Mouse (Mus musculus): ENCODE results near the gene Eif2b5. TPM values are rescaled to one million over a fixed set of nuclear protein-coding genes. Genes with fewer than 3 reads are reported as not detected.

The Eif2b5 gene
- polyA plus RNA-seq, 1 experiment from 2014 or later, result 101 TPM

DNA sequence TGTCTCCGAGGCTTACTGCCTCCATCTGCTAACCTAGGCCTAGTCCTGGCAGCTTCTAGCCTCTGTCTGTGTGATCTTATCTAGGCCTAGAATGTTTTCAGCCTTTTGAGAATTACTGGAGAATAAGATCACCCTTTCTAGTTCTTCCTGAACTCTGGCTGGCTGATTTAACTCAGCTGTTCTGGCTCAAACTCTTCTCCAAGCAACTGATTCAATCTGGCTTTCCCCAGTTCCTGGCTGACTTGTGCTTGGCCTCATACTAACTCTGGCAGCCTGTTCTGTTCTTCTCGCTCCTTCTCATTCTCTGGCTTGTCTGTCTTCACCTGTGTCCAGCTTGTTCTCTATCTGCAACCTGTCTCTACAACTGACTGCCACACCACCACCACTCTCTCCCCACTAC is 7.3 kb upstream of the Eif2b5 start:
- H3K36me3 ChIP-seq (ENCODE audit: poor library complexity, severe bottlenecking), result no peaks in the 10 kb centered on the region
- H3K4me2 ChIP-seq, result no peak overlapping the region
- no peaks in the 10 kb centered on the region for H3K9me3 ChIP-seq (replicated peaks)
- no peak overlapping the region for H3K9ac ChIP-seq
- no peak for ATAC-seq
- H3K4me1 ChIP-seq, result no peaks in the 10 kb centered on the region
- peaks cover 4% of the 10 kb centered on the region; the same call in 1 of the 2 replicates for H3K27me3 ChIP-seq
- WGBS, result 79% methylated on average over 2 of the region's 2 CpGs
- H3K27ac ChIP-seq, result no peak overlapping the region
- H3K4me3 ChIP-seq, result no peak overlapping the region

DNA sequence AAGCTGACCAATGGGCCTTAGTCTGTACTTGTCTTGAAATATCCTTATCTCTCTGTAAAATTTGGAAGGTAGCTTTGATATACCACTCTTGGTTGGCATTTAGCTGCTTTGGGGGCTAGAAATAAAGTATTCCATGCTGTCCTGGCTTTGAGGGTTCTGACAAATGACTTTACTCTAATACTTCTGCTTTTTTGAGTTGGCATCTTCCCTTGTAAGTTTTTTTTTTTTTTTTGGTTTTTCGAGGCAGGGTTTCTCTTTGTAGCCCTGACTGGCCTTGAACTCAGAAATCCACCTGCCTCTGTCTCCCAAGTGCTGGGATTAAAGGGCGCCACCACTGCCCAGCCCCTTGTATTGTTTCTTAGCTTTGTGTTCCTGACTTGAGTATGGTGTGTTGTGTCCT is 5.2 kb upstream of the Eif2b5 start:
- ATAC-seq, result no peak
- Histone ChIP-seq H3K4me2 (no peak overlapping the region), H3K27ac (no peak overlapping the region), H3K27me3 (peaks cover 17% of the 10 kb centered on the region), H3K9ac (no peak overlapping the region), H3K9me3 (replicated peaks) (no peaks in the 10 kb centered on the region), H3K4me1 (peaks cover 10% of the 10 kb centered on the region; the same call in 1 of the 2 replicates), H3K36me3 (ENCODE audit: poor library complexity, severe bottlenecking) (no peaks in the 10 kb centered on the region), H3K4me3 (no peak overlapping the region)
- WGBS, result 80% methylated on average over 2 of the region's 2 CpGs

DNA sequence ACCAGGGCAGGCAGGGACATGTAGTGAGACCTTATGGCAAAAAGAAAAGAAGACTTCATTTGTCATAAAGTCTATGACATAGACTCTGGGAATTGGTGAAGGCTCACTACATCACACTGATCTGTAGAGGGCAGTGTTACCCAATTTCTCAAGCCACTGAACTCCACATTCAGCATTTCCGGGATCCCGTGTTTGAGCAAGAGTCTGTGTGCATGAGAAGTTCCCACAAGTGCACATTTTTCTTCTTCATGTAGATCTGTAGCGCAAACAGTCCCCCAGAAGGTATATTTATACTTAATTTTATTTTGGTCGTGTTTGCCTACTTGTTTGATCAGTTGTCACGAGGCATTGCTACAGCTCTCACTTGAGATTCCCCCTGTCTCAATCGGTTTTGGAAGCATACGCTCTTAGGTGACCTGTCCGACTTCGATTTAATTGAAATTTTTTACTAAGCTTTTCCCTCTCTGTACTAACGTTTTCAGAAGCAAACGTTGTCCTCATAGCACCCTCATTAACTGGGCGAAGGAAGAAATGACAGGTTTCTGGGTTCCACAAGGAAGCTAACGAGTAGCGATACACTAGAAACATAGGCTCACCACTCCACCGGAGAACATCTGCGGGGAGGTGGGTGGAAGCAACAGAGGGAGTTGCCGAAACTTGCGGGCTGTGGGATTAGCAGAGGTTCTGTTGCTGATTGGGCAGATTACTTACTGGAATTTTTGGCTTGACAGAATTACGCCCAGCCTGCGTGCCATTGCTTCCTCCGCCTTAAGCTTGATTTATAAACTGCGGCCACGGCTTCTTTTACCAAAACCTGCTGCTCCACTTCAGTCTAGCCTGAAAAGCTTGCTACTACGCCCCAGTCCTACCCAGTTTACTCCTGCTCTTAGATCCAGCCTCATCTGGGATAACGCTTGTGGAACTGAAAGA is 1.7 kb upstream of the Eif2b5 start:
- peaks cover 17% of the 10 kb centered on the region for H3K27me3 ChIP-seq
- H3K36me3 ChIP-seq (ENCODE audit: poor library complexity, severe bottlenecking), result peaks cover 10% of the 10 kb centered on the region
- no peak overlapping the region for H3K27ac ChIP-seq
- peaks cover 22% of the 10 kb centered on the region for H3K4me1 ChIP-seq
- H3K9ac ChIP-seq, result peak overlapping the region; percentile 50; the same call in 1 of the 2 replicates
- H3K4me2 ChIP-seq, result peak overlapping the region; percentile 55
- ATAC-seq, result peak; percentile 48
- WGBS, result 22% methylated on average over 25 of the region's 25 CpGs
- peak overlapping the region; percentile 27 for H3K4me3 ChIP-seq
- no peaks in the 10 kb centered on the region for H3K9me3 ChIP-seq (replicated peaks)

DNA sequence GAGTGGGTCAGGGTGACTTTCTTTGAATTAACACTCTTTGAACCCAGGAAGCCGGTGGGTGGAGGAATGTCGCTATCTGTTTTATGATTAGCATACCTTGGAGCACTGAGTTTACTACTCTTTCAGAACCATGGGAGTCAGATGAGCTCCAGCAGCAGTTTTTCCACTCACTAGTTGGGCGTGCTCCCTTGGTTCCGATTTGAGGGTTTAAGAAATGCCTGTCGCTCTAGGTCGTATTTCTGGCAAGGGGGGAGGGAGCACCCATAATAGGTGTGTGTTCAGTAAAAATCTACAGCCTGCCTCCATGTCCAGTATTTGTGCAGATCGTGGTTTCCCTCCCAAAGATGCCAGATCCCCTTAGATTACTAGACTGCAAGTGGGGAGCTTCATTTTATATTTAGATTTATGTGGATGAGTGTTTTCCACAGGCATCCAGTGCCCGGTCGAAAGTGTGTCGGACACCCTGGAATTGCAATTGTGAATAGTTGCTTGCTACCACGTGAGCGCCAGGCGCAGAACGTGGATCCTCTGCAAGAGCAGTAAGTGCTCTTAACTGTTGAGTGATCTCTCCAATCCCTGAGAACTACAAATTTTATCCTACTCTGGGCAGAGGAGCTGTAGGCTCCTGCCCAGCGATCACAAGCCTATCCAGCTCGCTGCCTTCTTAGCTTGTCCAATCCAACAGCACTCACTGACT is 489 bp upstream of the Eif2b5 start:
- WGBS, result 12% methylated on average over 16 of the region's 16 CpGs
- no peak overlapping the region for H3K27ac ChIP-seq
- no peak for ATAC-seq
- H3K9ac ChIP-seq, result peak overlapping the region; percentile 91
- peak overlapping the region; percentile 86 for H3K4me3 ChIP-seq
- peaks cover 17% of the 10 kb centered on the region for H3K27me3 ChIP-seq
- H3K4me1 ChIP-seq, result peaks cover 22% of the 10 kb centered on the region
- no peaks in the 10 kb centered on the region for H3K9me3 ChIP-seq (replicated peaks)
- peaks cover 22% of the 10 kb centered on the region for H3K36me3 ChIP-seq (ENCODE audit: poor library complexity, severe bottlenecking)
- peak overlapping the region; percentile 79 for H3K4me2 ChIP-seq

DNA sequence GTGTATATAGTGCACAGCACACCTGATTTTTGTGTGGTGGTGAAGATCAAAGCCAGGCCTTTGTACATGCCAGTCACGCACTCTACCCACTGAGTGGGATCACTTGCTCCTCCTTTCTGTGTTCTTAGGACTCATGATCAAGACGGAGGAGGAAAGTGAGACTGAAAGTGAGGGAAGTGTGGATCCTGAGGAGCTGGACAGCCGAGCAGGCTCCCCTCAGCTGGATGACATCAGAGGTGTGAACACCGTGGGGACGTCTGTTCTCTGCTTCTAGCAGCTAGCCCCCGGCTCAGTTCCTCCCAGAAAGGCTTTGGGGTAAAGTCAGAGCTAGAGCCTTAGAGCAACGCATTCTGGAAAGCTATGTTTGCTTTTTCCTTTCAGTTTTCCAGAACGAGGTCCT is 7.4 kb downstream of the Eif2b5 start:
- Histone ChIP-seq H3K9ac (no peak overlapping the region), H3K4me2 (no peak overlapping the region), H3K27me3 (no peaks in the 10 kb centered on the region), H3K4me1 (no peaks in the 10 kb centered on the region), H3K9me3 (replicated peaks) (no peaks in the 10 kb centered on the region), H3K36me3 (ENCODE audit: poor library complexity, severe bottlenecking) (peaks cover 99% of the 10 kb centered on the region), H3K27ac (no peak overlapping the region), H3K4me3 (no peak overlapping the region)
- no peak for ATAC-seq
- 92% methylated on average over 8 of the region's 8 CpGs for WGBS

DNA sequence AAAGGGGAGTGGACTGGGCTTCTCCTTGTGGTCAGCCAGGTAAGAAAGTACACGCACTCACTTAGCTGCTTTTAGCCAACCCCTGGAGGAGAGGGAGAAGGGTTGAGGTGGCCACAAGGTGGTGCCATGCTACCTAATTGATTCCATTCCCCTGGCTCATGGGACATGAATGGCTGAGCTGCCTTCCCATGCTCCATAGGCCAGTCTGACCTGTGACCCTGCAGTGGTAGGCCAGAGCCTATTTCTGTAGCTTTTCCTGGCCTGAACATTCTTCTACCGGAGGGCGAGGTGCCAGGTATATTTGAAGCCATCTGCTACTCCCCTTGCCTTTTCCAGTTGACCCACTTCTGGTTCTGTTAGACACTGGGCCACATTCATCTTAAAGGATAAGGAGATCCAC is 10.7 kb downstream of the Eif2b5 start:
- Histone ChIP-seq H3K9ac (no peak overlapping the region), H3K4me1 (no peaks in the 10 kb centered on the region), H3K27ac (no peak overlapping the region), H3K27me3 (no peaks in the 10 kb centered on the region), H3K4me2 (no peak overlapping the region), H3K4me3 (no peak overlapping the region), H3K36me3 (ENCODE audit: poor library complexity, severe bottlenecking) (peaks cover 75% of the 10 kb centered on the region), H3K9me3 (replicated peaks) (no peaks in the 10 kb centered on the region)
- WGBS, result 87% methylated on average over 3 of the region's 3 CpGs
- peak; percentile 65; the same call in 1 of the 2 replicates for ATAC-seq

DNA sequence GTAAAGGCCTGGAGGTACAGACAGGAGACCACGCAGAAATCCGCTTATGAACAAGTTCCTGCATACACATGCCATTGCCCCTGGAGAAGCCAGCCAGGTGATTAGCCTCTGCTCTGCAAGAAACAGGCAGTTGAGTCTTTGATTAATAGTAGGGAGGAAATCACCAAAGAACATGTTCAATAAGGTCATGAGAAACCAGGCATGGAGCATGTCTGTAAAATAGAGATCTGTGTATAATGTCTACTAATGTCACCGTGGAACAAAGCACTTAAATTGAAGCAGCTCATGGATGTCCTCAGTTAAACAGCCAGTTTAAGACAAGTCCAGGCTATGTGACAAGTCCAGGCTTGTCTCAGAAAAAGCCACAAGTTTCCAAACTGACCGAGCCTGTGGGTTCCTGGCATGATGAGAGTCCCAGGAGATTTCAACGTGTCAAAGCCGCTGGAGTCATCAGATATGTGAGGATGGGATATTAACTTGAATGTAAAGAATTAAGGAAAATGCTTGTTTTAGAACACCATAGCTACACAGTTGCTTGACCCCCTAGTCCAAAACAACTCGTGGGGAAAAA is 12.7 kb downstream of the Eif2b5 start:
- WGBS, result 91% methylated on average over 7 of the region's 7 CpGs
- no peak for ATAC-seq
- H3K9me3 ChIP-seq (replicated peaks), result no peaks in the 10 kb centered on the region
- 0 out of 2 replicates have a peak, but pooled peaks cover 4% of the 10 kb centered on the region for H3K4me1 ChIP-seq
- no peak overlapping the region for H3K27ac ChIP-seq
- H3K4me3 ChIP-seq, result no peak overlapping the region
- H3K4me2 ChIP-seq, result no peak overlapping the region
- H3K36me3 ChIP-seq (ENCODE audit: poor library complexity, severe bottlenecking), result peaks cover 55% of the 10 kb centered on the region
- no peak overlapping the region for H3K9ac ChIP-seq
- no peaks in the 10 kb centered on the region for H3K27me3 ChIP-seq

DNA sequence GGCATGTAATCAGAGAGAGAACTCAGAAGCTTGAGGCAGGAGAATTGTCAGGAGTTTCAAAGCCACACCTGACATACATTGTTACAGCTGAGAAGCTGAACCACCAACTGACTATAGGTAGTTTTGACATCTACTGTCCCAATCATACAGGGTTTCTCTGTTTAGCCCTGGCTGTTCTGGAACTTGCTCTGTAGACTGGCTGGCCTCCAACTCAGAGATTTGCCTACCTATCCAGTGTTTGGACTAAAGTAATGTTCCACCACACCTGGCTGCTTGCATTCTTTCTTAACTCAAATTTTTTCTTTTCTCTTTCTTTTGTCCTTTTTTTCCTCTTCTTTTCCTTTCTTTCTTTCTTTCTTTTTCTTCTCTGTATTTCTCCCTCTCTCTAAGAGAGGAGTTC is 17.4 kb downstream of the Eif2b5 start:
- Histone ChIP-seq H3K9ac (peak overlapping the region; percentile 98), H3K4me3 (peak overlapping the region; percentile 91), H3K27me3 (no peaks in the 10 kb centered on the region), H3K36me3 (ENCODE audit: poor library complexity, severe bottlenecking) (peaks cover 18% of the 10 kb centered on the region), H3K4me2 (peak overlapping the region; percentile 91), H3K27ac (peak overlapping the region; percentile 92; the same call in 1 of the 2 replicates), H3K9me3 (replicated peaks) (no peaks in the 10 kb centered on the region), H3K4me1 (peaks cover 36% of the 10 kb centered on the region)
- no peak for ATAC-seq

DNA sequence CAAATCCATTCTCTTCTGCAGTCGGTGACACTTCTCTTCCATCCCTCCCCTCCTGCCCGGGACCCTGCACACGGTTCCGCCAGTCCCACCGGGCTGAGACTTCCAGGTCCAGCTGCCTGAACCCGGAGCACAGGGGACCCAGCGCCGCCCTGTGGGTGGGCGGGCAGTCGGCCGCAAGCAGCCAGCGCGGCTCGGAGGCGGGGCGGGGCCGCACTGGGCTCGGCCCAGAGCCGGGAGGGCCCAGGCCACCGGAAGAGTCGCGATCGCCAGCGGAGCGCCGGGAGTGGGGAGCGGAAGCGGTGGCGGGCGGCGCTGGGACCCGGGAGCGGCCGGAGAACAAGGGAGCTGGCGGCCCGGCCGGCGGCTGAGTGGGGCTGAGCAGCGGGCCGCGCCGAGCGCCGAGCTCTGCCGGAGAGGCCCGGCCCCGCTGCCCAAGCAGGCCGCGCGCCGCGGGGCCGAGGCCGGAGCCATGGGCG is 18.1 kb downstream of the Eif2b5 start, which contains the start of gene Dvl3:
Gene Dvl3, plus strand, starts transcription at position 257 of the 476 bp plus-strand sequence.
- Histone ChIP-seq H3K4me2 (peak within 1 kb of the TSS; percentile 91), H3K27me3 (no peaks in the 10 kb centered on the region), H3K9me3 (replicated peaks) (no peaks in the 10 kb centered on the region), H3K4me3 (peak within 1 kb of the TSS; percentile 91), H3K36me3 (ENCODE audit: poor library complexity, severe bottlenecking) (peaks cover 18% of the 10 kb centered on the region), H3K27ac (peak within 1 kb of the TSS; percentile 92), H3K4me1 (peaks cover 37% of the 10 kb centered on the region), H3K9ac (peak within 1 kb of the TSS; percentile 98)
- under 1% methylated on average over 44 of the region's 55 CpGs for WGBS
- peak; percentile 97 for ATAC-seq

DNA sequence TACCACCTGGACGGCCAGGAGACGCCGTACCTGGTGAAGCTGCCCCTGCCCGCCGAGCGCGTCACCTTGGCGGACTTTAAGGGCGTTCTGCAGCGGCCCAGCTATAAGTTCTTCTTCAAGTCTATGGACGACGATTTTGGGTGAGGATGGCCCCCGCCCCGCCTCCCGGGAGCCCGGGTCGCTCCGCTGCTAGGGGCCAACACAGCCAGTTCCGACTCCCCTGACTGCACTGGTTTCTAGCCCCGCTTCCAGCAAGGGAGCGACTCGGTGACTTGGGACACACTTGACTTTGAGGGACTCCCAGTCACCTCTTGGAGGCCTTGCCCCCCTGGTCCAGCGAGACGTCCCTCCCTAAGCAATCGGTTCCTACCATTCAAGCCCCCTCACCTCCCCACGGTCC is 18.6 kb downstream of the Eif2b5 start:
- Histone ChIP-seq H3K36me3 (ENCODE audit: poor library complexity, severe bottlenecking) (peaks cover 22% of the 10 kb centered on the region), H3K27ac (peak overlapping the region; percentile 92), H3K4me2 (peak overlapping the region; percentile 91), H3K9me3 (replicated peaks) (no peaks in the 10 kb centered on the region), H3K4me3 (peak overlapping the region; percentile 91), H3K9ac (peak overlapping the region; percentile 98), H3K4me1 (peaks cover 37% of the 10 kb centered on the region), H3K27me3 (no peaks in the 10 kb centered on the region)
- under 1% methylated on average over 26 of the region's 26 CpGs for WGBS
- peak; percentile 31; the same call in 1 of the 2 replicates for ATAC-seq

DNA sequence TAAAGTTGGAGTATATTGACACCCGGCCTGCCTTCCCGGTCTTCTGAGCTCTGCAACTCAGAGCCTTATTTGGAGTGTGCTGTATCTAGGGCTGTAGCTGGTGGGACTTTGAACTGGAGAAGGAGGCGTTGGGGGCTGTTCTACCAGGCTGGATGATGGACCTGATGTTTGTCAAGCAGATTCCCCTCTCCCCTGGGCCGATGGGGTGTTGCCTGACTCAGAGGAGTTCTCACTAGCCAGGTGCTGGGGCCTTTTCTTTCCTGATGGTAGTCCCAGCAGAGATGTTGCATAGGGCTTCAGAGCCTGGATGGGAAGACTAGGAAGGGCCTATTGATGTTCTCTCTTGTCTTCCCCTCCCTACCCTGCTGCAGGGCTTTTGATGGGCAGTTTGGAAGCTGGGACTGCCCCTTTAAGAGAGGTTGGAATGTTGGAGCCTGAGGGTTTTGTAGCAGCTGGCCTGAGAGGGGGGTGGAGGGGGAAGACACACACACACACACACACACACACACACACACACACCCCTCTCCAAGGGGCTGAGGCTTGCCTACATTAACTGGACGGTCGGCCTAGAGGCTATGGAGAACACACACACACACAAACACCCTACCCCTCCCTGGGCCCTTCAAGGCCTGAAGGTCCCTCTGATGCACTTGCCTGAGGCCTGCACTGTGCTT is 19.2 kb downstream of the Eif2b5 start:
- Histone ChIP-seq H3K4me3 (peak overlapping the region; percentile 91), H3K27me3 (no peaks in the 10 kb centered on the region), H3K27ac (peak overlapping the region; percentile 92), H3K9me3 (replicated peaks) (no peaks in the 10 kb centered on the region), H3K36me3 (ENCODE audit: poor library complexity, severe bottlenecking) (peaks cover 23% of the 10 kb centered on the region), H3K9ac (peak overlapping the region; percentile 98), H3K4me2 (peak overlapping the region; percentile 91), H3K4me1 (peaks cover 37% of the 10 kb centered on the region)
- ATAC-seq, result peak; percentile 36
- under 1% methylated on average over 6 of the region's 6 CpGs for WGBS

Data from forebrain, embryonic 13.5 days (tissue).